Mouse (Mus musculus) frontal cortex, postnatal 14 days (tissue): ENCODE results near the gene Rpusd1.
"Not testable (repeated sequence)": the region's sequence is repeated elsewhere in the genome, so short reads cannot be mapped to it uniquely, and the experiment has no call there.

Experiments
- DNase-seq, 2 experiments: peaks; one replicate each; pipeline ENCODE4 v3.0.0; 2022; ENCODE audit warnings: low spot score in 2 of 2

Gene Rpusd1

GRCm38 (mm10) chr17:25735745-25736144 is 8.3 kb downstream of the Rpusd1 start, which contains the start of gene Mslnl:
Mslnl (plus strand) TSS chr17:25736042.
- DNase-seq, result no peak

GRCm38 (mm10) chr17:25738861-25739260 is 11.4 kb downstream of the Rpusd1 start:
- DNase-seq, result no peak

- not testable (repeated sequence) for DNase-seq
These were observed 14.0 kb downstream of the Rpusd1 start for GRCm38 (mm10) chr17:25741471-25741870.

- DNase-seq, result no peak
These were observed 16.4 kb downstream of the Rpusd1 start for GRCm38 (mm10) chr17:25743831-25744230.

GRCm38 (mm10) chr17:25744311-25744710 is 16.8 kb downstream of the Rpusd1 start:
- no peak for DNase-seq

GRCm38 (mm10) chr17:25748238-25748637 is 20.8 kb downstream of the Rpusd1 start:
- no peak for DNase-seq

- no peak for DNase-seq
These were observed 21.8 kb downstream of the Rpusd1 start for GRCm38 (mm10) chr17:25749314-25749713.

GRCm38 (mm10) chr17:25751446-25751845 is 24.0 kb downstream of the Rpusd1 start:
- peak in 1 of 2 experiments; percentile 34 for DNase-seq

- no peak for DNase-seq
These were observed 26.8 kb downstream of the Rpusd1 start, which contains the start of gene Msln for GRCm38 (mm10) chr17:25754241-25754640. Msln (minus strand) TSS chr17:25754378.

GRCm38 (mm10) chr17:25755086-25755485 is 27.6 kb downstream of the Rpusd1 start:
- DNase-seq, result no peak

GRCm38 (mm10) chr17:25755627-25756377 is 28.3 kb downstream of the Rpusd1 start:
- DNase-seq, result no peak

GRCm38 (mm10) chr17:25756378-25757242 is 29.1 kb downstream of the Rpusd1 start:
- DNase-seq, result no peak

GRCm38 (mm10) chr17:25757691-25758090 is 30.2 kb downstream of the Rpusd1 start:
- no peak for DNase-seq

- no peak for DNase-seq
These were observed 32.7 kb downstream of the Rpusd1 start for GRCm38 (mm10) chr17:25760148-25760547.

- DNase-seq, result no peak
These were observed 34.1 kb downstream of the Rpusd1 start for GRCm38 (mm10) chr17:25761561-25761970.

- DNase-seq, result no peak
These were observed 35.1 kb downstream of the Rpusd1 start for GRCm38 (mm10) chr17:25762591-25762990.

GRCm38 (mm10) chr17:25765886-25766285 is 38.4 kb downstream of the Rpusd1 start:
- DNase-seq, result no peak

GRCm38 (mm10) chr17:25769331-25769730 is 41.9 kb downstream of the Rpusd1 start:
- no peak for DNase-seq

GRCm38 (mm10) chr17:25773549-25774120 is 46.2 kb downstream of the Rpusd1 start, which contains the start of gene Narfl:
Narfl (plus strand) TSS chr17:25773776.
- peak; percentile 95 to 98 for DNase-seq

- no peak for DNase-seq
These were observed 48.0 kb downstream of the Rpusd1 start for GRCm38 (mm10) chr17:25775318-25776062.

- DNase-seq, result no peak
These were observed 50.5 kb downstream of the Rpusd1 start for GRCm38 (mm10) chr17:25777948-25778347.
